Mouse (Mus musculus): ENCODE data around the gene Atxn2l. TPM values are rescaled to one million over a fixed set of nuclear protein-coding genes. Genes with fewer than 3 reads are reported as not detected.
A peak's percentile ranks its signal among the peaks of the same experiment; 100 is the strongest.

Gene Atxn2l
- polyA plus RNA-seq (2016; fragmentation: Nextera tagmentation; extraction: Ambion mirVana): 74.7 and 81.0 TPM in 2 replicates

GRCm38 (mm10) chr7:126503273-126503878 lies at the start of gene Atxn2l:
Gene Atxn2l (minus strand): TSS chr7:126503437.
- H3K36me3 ChIP-seq: peaks cover 29% of the 10 kb centered on the region
- H3K9me3 ChIP-seq: no peaks in the 10 kb centered on the region
- no peaks in the 10 kb centered on the region for H3K27me3 ChIP-seq (replicated peaks)
- peak within 1 kb of the TSS; percentile 99 for H3K27ac ChIP-seq
- peak within 1 kb of the TSS; percentile 100 for H3K9ac ChIP-seq
- WGBS: under 1% methylated on average over 62 of the region's 72 CpGs
- H3K4me1 ChIP-seq: peaks cover 12% of the 10 kb centered on the region
- peak; percentile 84 for ATAC-seq (ENCODE audit: low FRiP score, low read depth)
- H3K4me2 ChIP-seq (replicated peaks): peak within 1 kb of the TSS; percentile 83
- H3K4me3 ChIP-seq: peak within 1 kb of the TSS; percentile 100

- H3K36me3 ChIP-seq: peaks cover 65% of the 10 kb centered on the region
- WGBS: 93% methylated on average over 2 of the region's 2 CpGs
- no peak for ATAC-seq (ENCODE audit: low FRiP score, low read depth)
Observed at GRCm38 (mm10) chr7:126545631-126546030, 42.4 kb upstream of the Atxn2l start.

GRCm38 (mm10) chr7:126541661-126542060 lies 38.4 kb upstream of the Atxn2l start:
- H3K27ac ChIP-seq: no peak overlapping the region
- no peaks in the 10 kb centered on the region for H3K4me1 ChIP-seq
- no peaks in the 10 kb centered on the region for H3K9me3 ChIP-seq
- ATAC-seq (ENCODE audit: low FRiP score, low read depth): no peak
- peaks cover 26% of the 10 kb centered on the region for H3K36me3 ChIP-seq
- 81% methylated on average over 1 of the region's 1 CpGs for WGBS
- H3K9ac ChIP-seq: no peak overlapping the region
- no peak overlapping the region for H3K4me3 ChIP-seq
- H3K4me2 ChIP-seq (replicated peaks): no peak overlapping the region
- peaks cover 6% of the 10 kb centered on the region for H3K27me3 ChIP-seq (replicated peaks)

More at GRCm38 (mm10) chr7:126545631-126546030, 42.4 kb upstream of the Atxn2l start:
- Histone ChIP-seq H3K9ac (no peak overlapping the region), H3K9me3 (no peaks in the 10 kb centered on the region), H3K4me3 (no peak overlapping the region), H3K4me1 (no peaks in the 10 kb centered on the region), H3K27me3 (replicated peaks) (no peaks in the 10 kb centered on the region), H3K27ac (no peak overlapping the region), H3K4me2 (replicated peaks) (no peak overlapping the region)

GRCm38 (mm10) chr7:126537820-126538585 lies 34.8 kb upstream of the Atxn2l start:
- Histone ChIP-seq H3K36me3 (no peaks in the 10 kb centered on the region; the same call in 1 of the 2 replicates), H3K9ac (no peak overlapping the region), H3K4me1 (peaks cover 4% of the 10 kb centered on the region; the same call in 1 of the 2 replicates), H3K27me3 (replicated peaks) (peaks cover 16% of the 10 kb centered on the region), H3K4me3 (no peak overlapping the region), H3K9me3 (no peaks in the 10 kb centered on the region), H3K27ac (no peak overlapping the region), H3K4me2 (replicated peaks) (no peak overlapping the region)
- ATAC-seq (ENCODE audit: low FRiP score, low read depth): no peak
- 75% methylated on average over 5 of the region's 5 CpGs for WGBS

GRCm38 (mm10) chr7:126536466-126536865 lies 33.2 kb upstream of the Atxn2l start:
- 62% methylated on average over 9 of the region's 9 CpGs for WGBS

GRCm38 (mm10) chr7:126535766-126536165 lies 32.5 kb upstream of the Atxn2l start:
- Histone ChIP-seq H3K36me3 (no peaks in the 10 kb centered on the region), H3K27me3 (replicated peaks) (peaks cover 16% of the 10 kb centered on the region), H3K9ac (peak overlapping the region; percentile 54), H3K4me2 (replicated peaks) (peak overlapping the region; percentile 84), H3K27ac (no peak overlapping the region), H3K9me3 (no peaks in the 10 kb centered on the region), H3K4me3 (peak overlapping the region; percentile 42), H3K4me1 (peaks cover 4% of the 10 kb centered on the region; the same call in 1 of the 2 replicates)
- ATAC-seq (ENCODE audit: low FRiP score, low read depth): no peak
- WGBS: 3% methylated on average over 28 of the region's 28 CpGs

More at GRCm38 (mm10) chr7:126536466-126536865, 33.2 kb upstream of the Atxn2l start:
- Histone ChIP-seq H3K9ac (no peak overlapping the region), H3K4me2 (replicated peaks) (peak overlapping the region; percentile 84), H3K4me1 (peaks cover 4% of the 10 kb centered on the region; the same call in 1 of the 2 replicates), H3K27me3 (replicated peaks) (peaks cover 16% of the 10 kb centered on the region), H3K36me3 (no peaks in the 10 kb centered on the region), H3K9me3 (no peaks in the 10 kb centered on the region), H3K27ac (no peak overlapping the region), H3K4me3 (peak overlapping the region; percentile 42; the same call in 1 of the 2 replicates)
- no peak for ATAC-seq (ENCODE audit: low FRiP score, low read depth)

- Histone ChIP-seq H3K4me1 (peaks cover 4% of the 10 kb centered on the region; the same call in 1 of the 2 replicates), H3K4me3 (no peak overlapping the region), H3K4me2 (replicated peaks) (no peak overlapping the region), H3K9me3 (no peaks in the 10 kb centered on the region), H3K27ac (no peak overlapping the region), H3K9ac (no peak overlapping the region), H3K36me3 (no peaks in the 10 kb centered on the region), H3K27me3 (replicated peaks) (peaks cover 16% of the 10 kb centered on the region)
- no peak for ATAC-seq (ENCODE audit: low FRiP score, low read depth)
- 76% methylated on average over 1 of the region's 1 CpGs for WGBS
Observed at GRCm38 (mm10) chr7:126533434-126533833, 30.2 kb upstream of the Atxn2l start.

- WGBS: 11% methylated on average over 1 of the region's 1 CpGs
- Histone ChIP-seq H3K4me1 (no peaks in the 10 kb centered on the region), H3K9ac (no peak overlapping the region), H3K27ac (no peak overlapping the region), H3K36me3 (no peaks in the 10 kb centered on the region), H3K4me3 (no peak overlapping the region), H3K27me3 (replicated peaks) (no peaks in the 10 kb centered on the region), H3K4me2 (replicated peaks) (no peak overlapping the region), H3K9me3 (no peaks in the 10 kb centered on the region)
- ATAC-seq (ENCODE audit: low FRiP score, low read depth): no peak
Observed at GRCm38 (mm10) chr7:126528166-126528577, 24.9 kb upstream of the Atxn2l start.

- no peak for ATAC-seq (ENCODE audit: low FRiP score, low read depth)
- WGBS: 81% methylated on average over 3 of the region's 3 CpGs
- no peak overlapping the region for H3K9ac ChIP-seq
Observed at GRCm38 (mm10) chr7:126523316-126523715, 20.1 kb upstream of the Atxn2l start.

GRCm38 (mm10) chr7:126519513-126519912 lies 16.3 kb upstream of the Atxn2l start:
- no peak overlapping the region for H3K4me2 ChIP-seq (replicated peaks)
- WGBS: 67% methylated on average over 2 of the region's 2 CpGs
- no peak overlapping the region for H3K27ac ChIP-seq
- no peaks in the 10 kb centered on the region for H3K4me1 ChIP-seq
- no peaks in the 10 kb centered on the region for H3K9me3 ChIP-seq
- no peak for ATAC-seq (ENCODE audit: low FRiP score, low read depth)
- no peak overlapping the region for H3K4me3 ChIP-seq
- no peaks in the 10 kb centered on the region for H3K27me3 ChIP-seq (replicated peaks)
- no peak overlapping the region for H3K9ac ChIP-seq
- no peaks in the 10 kb centered on the region for H3K36me3 ChIP-seq

More at GRCm38 (mm10) chr7:126523316-126523715, 20.1 kb upstream of the Atxn2l start:
- Histone ChIP-seq H3K27ac (no peak overlapping the region), H3K4me1 (no peaks in the 10 kb centered on the region), H3K4me3 (no peak overlapping the region), H3K4me2 (replicated peaks) (no peak overlapping the region), H3K36me3 (no peaks in the 10 kb centered on the region), H3K27me3 (replicated peaks) (no peaks in the 10 kb centered on the region), H3K9me3 (no peaks in the 10 kb centered on the region)

GRCm38 (mm10) chr7:126518261-126518941 lies 15.2 kb upstream of the Atxn2l start:
- Histone ChIP-seq H3K9ac (no peak overlapping the region), H3K4me1 (no peaks in the 10 kb centered on the region), H3K9me3 (no peaks in the 10 kb centered on the region), H3K4me3 (no peak overlapping the region), H3K27me3 (replicated peaks) (no peaks in the 10 kb centered on the region), H3K36me3 (no peaks in the 10 kb centered on the region), H3K27ac (no peak overlapping the region), H3K4me2 (replicated peaks) (no peak overlapping the region)
- 84% methylated on average over 5 of the region's 5 CpGs for WGBS
- ATAC-seq (ENCODE audit: low FRiP score, low read depth): no peak

GRCm38 (mm10) chr7:126511287-126511686 lies 8.1 kb upstream of the Atxn2l start:
- no peak overlapping the region for H3K4me3 ChIP-seq
- ATAC-seq (ENCODE audit: low FRiP score, low read depth): no peak
- H3K9ac ChIP-seq: no peak overlapping the region
- no peaks in the 10 kb centered on the region for H3K4me1 ChIP-seq
- H3K27me3 ChIP-seq (replicated peaks): no peaks in the 10 kb centered on the region
- H3K9me3 ChIP-seq: no peaks in the 10 kb centered on the region
- no peak overlapping the region for H3K27ac ChIP-seq
- H3K36me3 ChIP-seq: no peaks in the 10 kb centered on the region
- no peak overlapping the region for H3K4me2 ChIP-seq (replicated peaks)
- WGBS: 84% methylated on average over 3 of the region's 3 CpGs

Measured in neural tube, embryonic 12.5 days (tissue).